Mouse (Mus musculus) CH12.LX (cell line): ENCODE data around the gene Trim47.

Experiments
- CHD1 ChIP-seq: IDR thresholded peaks from 2 replicates; pipeline ENCODE4 v1.6.1; 2012; ENCODE audit warnings: low read depth, low read length, improper control_type of control experiment, inconsistent platforms
- CTCF ChIP-seq, 2 experiments: IDR thresholded peaks in 1 of 2; conservative IDR thresholded peaks in 1 of 2; 2 replicates each; pipeline ENCODE4 v1.5.1; 2011 to 2012; ENCODE audit warnings: low read depth in 2 of 2, low read length in 2 of 2, improper control_type of control experiment in 1 of 2, inconsistent platforms in 1 of 2, mild to moderate bottlenecking in 1 of 2, moderate library complexity in 1 of 2
- E2F4 ChIP-seq: IDR thresholded peaks from 2 replicates; pipeline ENCODE4 v1.6.1; 2011; ENCODE audit warnings: low read depth, low read length, improper control_type of control experiment; ENCODE audit not compliant: insufficient replicate concordance
- KAT2A ChIP-seq: IDR thresholded peaks from 2 replicates; pipeline ENCODE4 v1.6.1; 2012; ENCODE audit warnings: low read length, improper control_type of control experiment, inconsistent platforms; ENCODE audit not compliant: insufficient replicate concordance
- POLR2A ChIP-seq: IDR thresholded peaks from 2 replicates; pipeline ENCODE4 v1.6.1; 2011; ENCODE audit warnings: low read depth, mild to moderate bottlenecking, improper control_type of control experiment, low read length
- SIN3A ChIP-seq: IDR thresholded peaks from 2 replicates; pipeline ENCODE4 v1.6.1; 2012; ENCODE audit warnings: low read length, improper control_type of control experiment, inconsistent platforms
- ZC3H11A ChIP-seq: IDR thresholded peaks from 2 replicates; pipeline ENCODE4 v1.6.1; 2012; ENCODE audit warnings: low read depth, mild to moderate bottlenecking, inconsistent platforms, low read length, improper control_type of control experiment

GRCm38 (mm10) chr11:116111611-116112203 is 15.3 kb downstream of the Trim47 start:
- TF ChIP-seq KAT2A (no peak), POLR2A (no peak), CHD1 (no peak), CTCF (conservative IDR thresholded peaks at IDR 0.05 in 1 of 2, IDR thresholded peaks at IDR 0.05 in 1 of 2; ENCODE audit: low read depth in 2 of 2, low read length in 2 of 2) (no peak), E2F4 (no peak), ZC3H11A (no peak), SIN3A (no peak)
